Mouse (Mus musculus) midbrain, embryonic 11.5 days (tissue): ENCODE measurements around the gene Tmem175. TPM values are rescaled to one million over a fixed set of nuclear protein-coding genes. Genes with fewer than 3 reads are reported as not detected.
"Not testable (repeated sequence)": the region's sequence is repeated elsewhere in the genome, so short reads cannot be mapped to it uniquely, and the experiment has no call there.

ENCODE experiments used
- ATAC-seq: fragments of 200-750 bp; cut with Nextera tagmentation; 2 replicates; pipeline ENCODE4 v1.8.0; 2017; ENCODE audit warnings: moderate TSS enrichment, moderate library complexity; ENCODE audit not compliant: low FRiP score
- DNase-seq: peaks from one replicate; pipeline ENCODE4 v3.0.0; 2015; ENCODE audit warnings: low spot score; ENCODE audit errors: missing footprints
- H3K27ac ChIP-seq: fragments of 300-500 bp; sonication (generic); 2 replicates; pipeline ENCODE4 v1.5.1; 2014; ENCODE audit warnings: low read depth, low read length
- H3K27me3 ChIP-seq: fragments of 300-500 bp; sonication (generic); 2 replicates; pipeline ENCODE4 v1.6.1; 2014; ENCODE audit warnings: mild to moderate bottlenecking, low read length, moderate library complexity, mixed read lengths; ENCODE audit not compliant: control insufficient read depth, insufficient read depth
- H3K36me3 ChIP-seq: fragments of 300-500 bp; sonication (generic); 2 replicates; pipeline ENCODE4 v1.6.1; 2014; ENCODE audit warnings: mild to moderate bottlenecking, low read length, moderate library complexity, mixed read lengths; ENCODE audit not compliant: control insufficient read depth, insufficient read depth
- H3K4me1 ChIP-seq: fragments of 300-500 bp; sonication (generic); 2 replicates; pipeline ENCODE4 v1.6.1; 2014; ENCODE audit warnings: low read length; ENCODE audit not compliant: control insufficient read depth, insufficient read depth
- H3K4me2 ChIP-seq: fragments of 300-500 bp; sonication (generic); 2 replicates; pipeline ENCODE4 v1.6.1; 2014; ENCODE audit warnings: mild to moderate bottlenecking, moderate library complexity
- H3K4me3 ChIP-seq: fragments of 300-500 bp; sonication (generic); 2 replicates; pipeline ENCODE4 v1.5.1; 2014; ENCODE audit warnings: low read depth, low read length
- H3K9ac ChIP-seq: fragments of 300-500 bp; sonication (generic); 2 replicates; pipeline ENCODE4 v1.6.1; 2014; ENCODE audit warnings: low read length
- H3K9me3 ChIP-seq: fragments of 300-500 bp; sonication (generic); 2 replicates; pipeline ENCODE4 v1.6.1; 2016; ENCODE audit warnings: low read length; ENCODE audit not compliant: control insufficient read depth
- WGBS: fragments of 180-500 bp; shearing (Covaris S2); extraction: QIAGEN DNeasy Blood & Tissue Kit; methylation state at CpG from one replicate; pipeline ENCODE4 v1.1.7; 2014; 5-methylcytosine and 5-hydroxymethylcytosine counted together
- polyA plus RNA-seq: library from polyadenylated mRNA; unstranded; fragments of >200 nt; fragmentation: Nextera tagmentation; extraction: Ambion mirVana; gene quantifications from 2 replicates; pipeline ENCODE4 v1.2.1, GENCODE M21; 2014

Tmem175 gene
- polyA plus RNA-seq, 1 experiment from 2014 or later, result 20.9 TPM

- Histone ChIP-seq H3K4me1 (peaks cover 9% of the 10 kb centered on the region), H3K27me3 (no peaks in the 10 kb centered on the region), H3K9me3 (no peaks in the 10 kb centered on the region), H3K36me3 (no peaks in the 10 kb centered on the region), H3K9ac (no peak overlapping the region), H3K4me2 (no peak overlapping the region), H3K4me3 (no peak overlapping the region), H3K27ac (no peak overlapping the region)
- WGBS, result 94% methylated on average over 4 of the region's 4 CpGs
- ATAC-seq (no peak), DNase-seq (peak; percentile 54)
Observed at GRCm38 (mm10) chr5:108633676-108634075, 4.1 kb downstream of the Tmem175 start.

- H3K4me3 ChIP-seq, H3K27me3 ChIP-seq, H3K27ac ChIP-seq, H3K9me3 ChIP-seq, H3K4me1 ChIP-seq, H3K4me2 ChIP-seq, ATAC-seq, H3K36me3 ChIP-seq, H3K9ac ChIP-seq: not testable (repeated sequence)
- WGBS, result 88% methylated on average over 2 of the region's 3 CpGs
- peak; percentile 37 for DNase-seq
Observed at GRCm38 (mm10) chr5:108634088-108634487, 4.5 kb downstream of the Tmem175 start.

- Histone ChIP-seq H3K9me3 (no peaks in the 10 kb centered on the region), H3K4me3 (no peak overlapping the region), H3K4me1 (no peaks in the 10 kb centered on the region), H3K9ac (no peak overlapping the region), H3K27me3 (no peaks in the 10 kb centered on the region), H3K36me3 (no peaks in the 10 kb centered on the region), H3K4me2 (no peak overlapping the region), H3K27ac (no peak overlapping the region)
- ATAC-seq (no peak), DNase-seq (peak; percentile 35)
- WGBS, result 83% methylated on average over 4 of the region's 4 CpGs
Observed at GRCm38 (mm10) chr5:108636172-108636571, 6.6 kb downstream of the Tmem175 start.

- no peaks in the 10 kb centered on the region for H3K9me3 ChIP-seq
- no peak overlapping the region for H3K4me3 ChIP-seq
- no peak overlapping the region for H3K4me2 ChIP-seq
- no peak overlapping the region for H3K9ac ChIP-seq
- DNase-seq, result no peak
- no peaks in the 10 kb centered on the region for H3K27me3 ChIP-seq
- WGBS, result 82% methylated on average over 2 of the region's 2 CpGs
- no peak overlapping the region for H3K27ac ChIP-seq
- ATAC-seq, result no peak
- H3K36me3 ChIP-seq, result no peaks in the 10 kb centered on the region
- no peaks in the 10 kb centered on the region for H3K4me1 ChIP-seq
Observed at GRCm38 (mm10) chr5:108643674-108644073, 14.1 kb downstream of the Tmem175 start.

GRCm38 (mm10) chr5:108645651-108646342 is 16.2 kb downstream of the Tmem175 start:
- ATAC-seq (no peak), DNase-seq (peak; percentile 68)
- H3K4me3 ChIP-seq, result no peak overlapping the region
- no peak overlapping the region for H3K27ac ChIP-seq
- H3K9ac ChIP-seq, result no peak overlapping the region
- H3K4me1 ChIP-seq, result no peaks in the 10 kb centered on the region
- H3K36me3 ChIP-seq, result no peaks in the 10 kb centered on the region
- no peak overlapping the region for H3K4me2 ChIP-seq
- no peaks in the 10 kb centered on the region for H3K27me3 ChIP-seq
- WGBS, result 91% methylated on average over 9 of the region's 9 CpGs
- no peaks in the 10 kb centered on the region for H3K9me3 ChIP-seq

GRCm38 (mm10) chr5:108646343-108646660 is 16.7 kb downstream of the Tmem175 start:
- H3K9ac ChIP-seq, result no peak overlapping the region
- no peak overlapping the region for H3K4me2 ChIP-seq
- no peaks in the 10 kb centered on the region for H3K9me3 ChIP-seq
- WGBS, result 95% methylated on average over 3 of the region's 3 CpGs
- H3K27ac ChIP-seq, result no peak overlapping the region
- no peaks in the 10 kb centered on the region for H3K4me1 ChIP-seq
- ATAC-seq (no peak), DNase-seq (peak; percentile 78)
- no peak overlapping the region for H3K4me3 ChIP-seq
- no peaks in the 10 kb centered on the region for H3K36me3 ChIP-seq
- H3K27me3 ChIP-seq, result no peaks in the 10 kb centered on the region

- Histone ChIP-seq H3K4me2 (no peak overlapping the region), H3K27ac (no peak overlapping the region), H3K36me3 (no peaks in the 10 kb centered on the region), H3K4me1 (no peaks in the 10 kb centered on the region), H3K4me3 (no peak overlapping the region), H3K9ac (no peak overlapping the region), H3K9me3 (no peaks in the 10 kb centered on the region), H3K27me3 (no peaks in the 10 kb centered on the region)
- ATAC-seq, result no peak
- peak; percentile 59 for DNase-seq
- 94% methylated on average over 2 of the region's 2 CpGs for WGBS
Observed at GRCm38 (mm10) chr5:108647311-108647710, 17.7 kb downstream of the Tmem175 start.

GRCm38 (mm10) chr5:108647820-108648465 is 18.4 kb downstream of the Tmem175 start:
- WGBS, result 89% methylated on average over 2 of the region's 2 CpGs
- H3K36me3 ChIP-seq, result no peaks in the 10 kb centered on the region

GRCm38 (mm10) chr5:108648937-108649576 is 19.5 kb downstream of the Tmem175 start:
- ATAC-seq (no peak), DNase-seq (peak; percentile 70)
- H3K27me3 ChIP-seq, result no peaks in the 10 kb centered on the region
- H3K4me1 ChIP-seq, result no peaks in the 10 kb centered on the region
- H3K4me2 ChIP-seq, result no peak overlapping the region
- H3K9ac ChIP-seq, result no peak overlapping the region
- H3K27ac ChIP-seq, result no peak overlapping the region
- H3K36me3 ChIP-seq, result peaks cover 7% of the 10 kb centered on the region
- H3K9me3 ChIP-seq, result no peaks in the 10 kb centered on the region
- H3K4me3 ChIP-seq, result no peak overlapping the region
- WGBS, result 91% methylated on average over 11 of the region's 11 CpGs

More at GRCm38 (mm10) chr5:108647820-108648465, 18.4 kb downstream of the Tmem175 start:
- no peaks in the 10 kb centered on the region for H3K27me3 ChIP-seq
- H3K9ac ChIP-seq, result no peak overlapping the region
- no peaks in the 10 kb centered on the region for H3K9me3 ChIP-seq
- H3K4me1 ChIP-seq, result no peaks in the 10 kb centered on the region
- no peak overlapping the region for H3K4me3 ChIP-seq
- DNase-seq (peak; percentile 51), ATAC-seq (no peak)
- H3K4me2 ChIP-seq, result no peak overlapping the region
- no peak overlapping the region for H3K27ac ChIP-seq
